Mouse (Mus musculus): ENCODE measurements around the gene Fam98b.

Gene Fam98b

DNA sequence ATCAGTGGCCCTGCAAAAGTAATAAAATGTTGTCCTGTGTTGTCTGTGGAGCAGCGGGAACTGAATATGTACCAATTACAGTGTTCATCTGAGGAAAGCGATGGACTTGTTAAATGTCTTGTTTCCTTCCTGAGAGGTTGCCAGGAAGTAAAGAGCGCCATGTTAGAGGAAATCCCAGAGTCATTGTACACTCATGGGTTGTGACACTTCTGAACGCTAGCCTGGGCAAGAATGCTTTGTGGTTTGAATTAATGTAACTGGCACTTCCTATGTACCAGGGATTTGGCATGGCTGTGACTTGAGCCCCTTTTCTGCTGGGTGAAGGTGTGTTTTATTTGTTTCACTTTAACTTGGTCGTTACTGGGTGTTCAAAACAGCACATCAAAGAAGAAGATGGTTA is 12.6 kb downstream of the Fam98b start:
- ChIA-PET POLR2A (no interaction called here), CTCF (interaction anchor here in 2 of 4 experiments (0.7 to 1.0 kb wide), 2 partner anchors 81 to 340 kb away, joined by 3 read pairs; partner anchors contain the start of gene Rasgrp1 (in 1 of the 2))

DNA sequence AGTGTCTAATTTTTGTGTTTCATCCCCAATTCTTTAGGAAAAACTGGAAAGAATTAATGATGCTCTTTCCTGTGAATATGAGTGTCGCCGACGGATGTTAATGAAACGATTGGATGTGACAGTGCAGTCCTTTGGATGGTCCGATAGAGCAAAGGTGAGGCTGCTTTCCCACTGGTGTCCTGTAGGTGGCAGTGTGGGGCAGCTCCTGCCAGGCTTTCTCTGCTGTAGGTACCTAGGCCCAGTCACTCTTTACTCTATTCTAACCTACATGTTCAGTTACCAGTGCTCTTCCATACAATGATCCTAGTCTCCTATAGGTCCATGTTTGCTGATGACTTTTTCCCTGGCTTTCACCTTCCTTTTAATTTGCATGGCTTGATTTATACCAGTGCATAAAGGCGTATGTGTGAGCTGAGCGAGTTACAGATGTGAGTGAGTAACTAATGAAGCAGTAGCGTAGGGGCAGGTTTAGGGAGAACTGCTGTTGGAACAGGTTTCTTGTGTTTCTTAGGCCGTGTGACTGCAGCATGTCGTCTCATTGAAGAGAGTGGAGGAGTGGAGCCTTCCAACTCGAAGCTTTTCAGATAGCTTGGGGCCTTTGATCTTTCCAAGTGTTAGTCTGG is 14.4 kb downstream of the Fam98b start:
- POLR2A ChIA-PET: interaction anchor here in 2 of 4 experiments (0.5 to 1.2 kb wide), 5 partner anchors 9 to 244 kb away, joined by 3 to 5 read pairs (median 3); no protein-coding TSS in a partner anchor

DNA sequence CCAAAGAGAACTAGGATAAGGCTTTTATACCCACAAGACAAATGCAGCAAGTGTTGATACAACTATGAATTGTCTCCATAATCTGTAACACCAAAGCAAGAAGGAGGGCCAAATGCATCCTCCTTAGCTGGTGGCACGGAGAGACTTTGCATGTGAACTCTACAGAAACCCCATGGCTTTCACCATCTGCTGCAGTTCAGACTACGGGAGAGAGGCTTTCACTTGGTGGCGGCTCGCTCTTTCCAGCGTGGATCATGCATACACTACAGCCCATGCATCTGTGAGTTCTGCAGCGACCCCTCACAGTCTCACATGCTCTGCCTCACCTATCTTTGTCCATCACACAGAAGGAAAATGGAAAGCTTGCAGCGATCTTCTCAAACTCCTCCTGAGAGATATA is 38.8 kb downstream of the Fam98b start:
- ChIA-PET POLR2A (no interaction called here), CTCF (no interaction called here)

More for the DNA sequence above, 14.4 kb downstream of the Fam98b start:
- CTCF ChIA-PET: interaction anchor here (0.5 to 2.2 kb wide), 33 partner anchors 8 to 425 kb away, joined by 3 to 9 read pairs (median 4); partner anchors contain the start of genes Fam98b (in 2 of the 4) and Rasgrp1 (in 1 of the 4)

DNA sequence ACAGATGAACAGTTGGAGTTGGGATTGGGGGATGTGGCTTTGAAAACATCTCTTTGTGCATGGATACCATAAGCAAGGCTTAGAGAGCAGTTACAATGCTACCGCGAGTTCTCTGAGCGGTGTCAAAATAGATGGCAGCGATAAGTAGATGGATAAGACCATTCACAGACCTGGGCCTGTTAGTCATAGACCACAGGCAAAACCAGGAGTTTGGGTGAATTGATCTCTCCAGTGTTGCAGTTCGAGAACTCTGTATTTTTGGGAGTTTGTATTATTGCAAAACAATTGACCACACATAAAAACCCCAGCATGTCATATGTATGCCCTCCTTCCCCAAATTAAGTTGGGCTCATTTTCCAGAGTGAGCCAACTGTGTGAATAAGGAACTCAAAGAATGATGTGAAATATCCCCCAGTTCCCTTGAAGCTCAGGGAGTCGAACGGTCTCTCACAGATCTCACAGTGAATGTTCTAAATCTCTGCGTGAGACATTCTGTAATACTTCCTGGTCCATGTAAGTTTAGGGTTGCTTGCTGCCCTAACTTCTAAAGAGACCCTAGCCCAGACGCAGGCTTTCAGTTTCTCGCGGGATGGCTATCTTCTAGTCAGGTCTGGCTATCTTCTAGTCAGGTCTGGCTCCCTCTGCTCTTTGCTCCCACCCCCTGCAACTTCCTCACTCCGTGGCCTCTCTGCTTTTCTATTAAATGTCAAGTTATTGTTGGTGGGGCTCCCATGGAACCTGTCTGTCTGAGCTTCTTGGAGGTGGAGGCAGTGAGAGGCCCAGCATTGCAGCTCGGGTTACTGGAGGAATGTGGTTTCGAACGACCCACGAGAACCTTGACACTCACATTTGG is 50.3 kb downstream of the Fam98b start:
- ChIA-PET CTCF (no interaction called here), POLR2A (interaction anchor here in 2 of 4 experiments (0.9 to 1.6 kb wide), 4 partner anchors 8 to 179 kb away, joined by 3 to 4 read pairs (median 3); no protein-coding TSS in a partner anchor)

DNA sequence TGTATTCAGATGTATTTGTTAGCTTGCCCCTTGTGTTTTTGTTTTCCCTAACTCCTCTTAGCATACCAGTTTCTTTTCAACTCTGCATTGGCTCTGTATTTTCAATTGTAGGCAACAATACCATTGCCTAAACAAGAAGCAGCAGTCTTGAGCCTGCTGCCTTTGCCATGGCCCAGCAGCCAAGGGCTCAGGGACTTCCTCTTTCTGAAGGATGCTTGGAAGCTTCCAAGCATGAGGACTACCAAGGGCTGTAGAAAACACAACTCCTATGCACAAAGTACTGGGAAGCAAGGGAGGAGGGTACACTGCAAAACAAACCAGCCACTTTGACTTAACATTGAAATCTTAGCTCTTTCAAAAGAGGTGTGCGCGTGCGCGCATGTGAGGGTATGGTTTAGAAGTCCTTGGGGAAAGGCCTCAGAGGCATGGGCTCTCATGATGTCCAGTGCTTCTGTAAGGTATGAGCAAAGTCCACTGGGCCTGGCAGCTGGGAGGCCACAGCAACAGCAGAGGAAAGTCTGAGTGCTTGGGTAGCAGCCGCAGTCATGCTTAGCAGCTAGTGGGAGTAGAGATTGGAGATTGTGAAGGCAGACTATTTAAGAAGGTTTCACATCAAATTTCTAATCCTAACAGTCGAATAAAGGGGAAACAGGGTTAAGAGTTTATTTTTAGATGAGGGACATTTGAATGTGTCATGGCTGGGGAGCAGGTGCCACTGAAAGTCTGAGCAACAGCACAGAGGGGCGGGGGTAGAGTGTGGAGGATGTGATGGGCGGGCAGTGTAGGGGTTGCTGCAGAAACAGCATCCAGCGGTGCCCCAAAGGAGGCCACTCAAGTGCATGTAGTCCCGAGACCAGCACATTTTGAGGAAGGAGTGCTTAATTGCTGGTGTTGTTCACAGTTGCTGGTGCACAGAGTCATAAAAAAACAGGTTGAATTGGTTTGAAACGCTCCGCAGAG is 54.1 kb downstream of the Fam98b start:
- CTCF ChIA-PET: interaction anchor here in 1 of 4 experiments (0.6 kb wide), 1 partner anchor 28 kb away, joined by 3 read pairs; no protein-coding TSS in a partner anchor
- POLR2A ChIA-PET: interaction anchor here in 1 of 4 experiments (0.6 to 0.8 kb wide), 2 partner anchors 13 to 127 kb away, joined by 3 read pairs; no protein-coding TSS in a partner anchor

DNA sequence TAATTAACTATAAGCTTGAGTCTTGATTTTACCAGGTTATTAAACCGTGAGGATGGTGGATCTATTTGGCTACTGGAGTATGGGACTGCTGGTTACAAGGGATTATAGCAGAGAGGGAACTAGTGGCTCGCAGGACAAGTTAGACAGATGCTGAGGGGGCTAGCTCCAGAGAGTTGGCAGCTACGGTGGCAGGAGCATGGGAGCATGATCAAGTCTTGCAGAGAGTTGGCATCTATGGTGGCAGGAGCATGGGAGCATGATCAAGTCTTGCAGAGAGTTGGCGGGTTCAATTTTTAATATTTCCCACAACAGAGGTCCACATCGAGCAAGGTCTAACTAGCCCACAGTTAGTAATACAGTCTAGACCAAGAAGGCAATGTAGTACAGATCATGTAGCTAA is 55.4 kb downstream of the Fam98b start:
- POLR2A ChIA-PET: no interaction called here
- CTCF ChIA-PET: no interaction called here

DNA sequence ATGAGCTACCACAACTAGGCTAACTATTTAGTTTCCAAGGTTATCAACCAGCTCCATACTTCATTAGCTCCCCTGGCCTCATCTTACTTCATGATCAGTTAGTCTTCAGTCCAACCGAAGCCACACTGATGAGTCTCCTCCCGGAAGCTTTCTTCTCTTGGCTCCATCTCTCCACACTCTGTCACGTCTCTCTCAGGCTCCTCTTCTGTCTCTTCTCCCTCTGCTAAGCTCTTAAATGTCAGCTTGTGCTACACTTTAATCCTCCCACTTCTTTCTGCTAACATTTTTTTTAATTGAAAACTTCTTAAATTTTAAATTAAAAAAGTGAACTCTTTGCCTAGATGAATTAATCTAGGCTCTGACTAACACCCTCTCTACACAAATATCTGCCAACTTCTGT is 58.4 kb downstream of the Fam98b start:
- CTCF ChIA-PET: no interaction called here
- POLR2A ChIA-PET: interaction anchor here in 1 of 4 experiments (1.5 kb wide), 1 partner anchor 8 kb away, joined by 3 read pairs; no protein-coding TSS in a partner anchor

DNA sequence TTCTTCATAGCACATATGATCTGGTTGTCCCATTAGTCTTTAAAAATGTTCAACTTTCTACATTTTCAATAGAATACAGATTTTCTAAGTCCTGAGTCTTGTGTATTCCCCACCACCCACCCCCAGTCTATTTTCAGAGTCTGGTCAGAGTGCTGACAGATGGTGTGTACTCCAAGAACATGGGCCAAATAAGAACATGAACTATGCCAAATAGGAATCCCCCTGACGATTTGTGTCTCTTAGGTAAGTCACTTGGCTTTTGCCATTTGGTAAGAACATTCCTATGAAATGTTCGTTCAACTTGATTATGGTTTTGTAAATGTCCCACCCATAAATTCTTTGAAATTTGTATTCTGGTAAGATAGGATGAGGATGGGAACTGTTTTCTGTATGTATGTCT is 59.5 kb downstream of the Fam98b start:
- ChIA-PET CTCF (no interaction called here), POLR2A (interaction anchor here in 1 of 4 experiments (1.5 kb wide), 1 partner anchor 9 kb away, joined by 3 read pairs; no protein-coding TSS in a partner anchor)

DNA sequence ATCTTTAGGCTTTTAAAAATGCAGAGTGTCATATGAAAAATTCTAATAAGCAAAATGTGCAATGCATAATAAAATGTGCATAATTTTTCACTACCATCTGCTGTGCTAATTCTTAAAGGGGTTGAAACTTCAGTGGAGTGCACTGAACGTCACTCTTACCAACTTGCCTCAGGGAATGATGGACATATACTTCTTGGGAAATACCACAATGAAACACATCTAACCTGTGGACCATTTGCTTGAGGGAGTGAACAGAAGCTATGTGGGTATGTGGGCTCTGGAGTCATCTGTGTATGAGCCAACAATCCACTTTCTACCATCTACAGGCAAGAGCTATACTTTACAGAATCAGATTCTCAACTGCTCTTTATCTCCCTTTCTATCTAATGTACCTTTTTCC is 61.8 kb downstream of the Fam98b start:
- ChIA-PET POLR2A (interaction anchor here in 1 of 4 experiments (1.3 kb wide), 1 partner anchor 10 kb away, joined by 3 read pairs; no protein-coding TSS in a partner anchor), CTCF (no interaction called here)

DNA sequence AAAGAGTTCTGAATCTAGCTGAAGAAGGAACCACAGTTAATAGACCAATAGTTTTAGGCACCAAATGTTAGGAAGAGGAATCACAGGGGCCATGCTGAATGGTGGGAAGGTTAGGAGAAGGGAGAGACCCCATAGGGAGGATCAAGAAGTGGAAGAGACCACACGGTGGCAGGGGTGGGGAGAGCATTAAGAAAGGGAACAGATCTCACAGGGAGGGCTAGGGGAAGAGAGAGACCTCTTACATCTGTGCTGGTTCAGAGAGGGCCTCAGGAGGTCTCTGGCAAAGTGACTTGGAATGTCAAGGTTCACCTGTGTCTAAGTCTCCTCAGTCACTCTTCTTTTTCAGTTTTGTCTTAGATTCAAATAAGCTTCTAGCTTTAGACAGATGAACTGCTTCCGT is 62.5 kb downstream of the Fam98b start:
- CTCF ChIA-PET: interaction anchor here in 1 of 4 experiments (0.6 kb wide), 1 partner anchor 24 kb away, joined by 5 read pairs; no protein-coding TSS in a partner anchor

DNA sequence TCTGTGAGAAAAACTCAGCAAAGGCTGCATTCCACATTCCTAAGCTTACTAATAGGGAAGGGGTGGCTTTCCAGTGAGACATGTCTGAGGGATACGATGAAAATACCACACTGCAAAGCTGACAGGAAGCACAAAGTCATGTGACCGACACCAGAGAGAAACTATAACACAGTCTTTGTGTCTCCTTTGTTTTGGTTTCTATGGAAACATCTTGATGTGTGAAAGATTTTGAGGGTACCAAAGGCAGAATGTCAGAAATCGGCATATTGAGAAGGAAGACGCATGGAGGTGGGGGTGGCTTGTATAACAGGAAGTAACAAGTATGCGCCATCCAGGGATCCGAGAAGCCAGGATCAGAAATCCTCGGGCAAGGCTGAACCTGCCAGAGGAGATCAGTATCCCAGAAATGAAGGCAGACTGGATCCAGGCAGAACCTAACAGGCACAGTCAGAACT is 62.9 kb downstream of the Fam98b start:
- POLR2A ChIA-PET: interaction anchor here in 2 of 4 experiments (0.6 to 1.3 kb wide), 3 partner anchors 9 to 342 kb away, joined by 3 to 4 read pairs (median 3); no protein-coding TSS in a partner anchor
- CTCF ChIA-PET: interaction anchor here in 1 of 4 experiments (0.6 kb wide), 1 partner anchor 23 kb away, joined by 5 read pairs; no protein-coding TSS in a partner anchor

More for the DNA sequence above, 62.5 kb downstream of the Fam98b start:
- POLR2A ChIA-PET: interaction anchor here in 1 of 4 experiments (1.2 to 1.3 kb wide), 2 partner anchors 9 to 342 kb away, joined by 3 to 4 read pairs; no protein-coding TSS in a partner anchor

DNA sequence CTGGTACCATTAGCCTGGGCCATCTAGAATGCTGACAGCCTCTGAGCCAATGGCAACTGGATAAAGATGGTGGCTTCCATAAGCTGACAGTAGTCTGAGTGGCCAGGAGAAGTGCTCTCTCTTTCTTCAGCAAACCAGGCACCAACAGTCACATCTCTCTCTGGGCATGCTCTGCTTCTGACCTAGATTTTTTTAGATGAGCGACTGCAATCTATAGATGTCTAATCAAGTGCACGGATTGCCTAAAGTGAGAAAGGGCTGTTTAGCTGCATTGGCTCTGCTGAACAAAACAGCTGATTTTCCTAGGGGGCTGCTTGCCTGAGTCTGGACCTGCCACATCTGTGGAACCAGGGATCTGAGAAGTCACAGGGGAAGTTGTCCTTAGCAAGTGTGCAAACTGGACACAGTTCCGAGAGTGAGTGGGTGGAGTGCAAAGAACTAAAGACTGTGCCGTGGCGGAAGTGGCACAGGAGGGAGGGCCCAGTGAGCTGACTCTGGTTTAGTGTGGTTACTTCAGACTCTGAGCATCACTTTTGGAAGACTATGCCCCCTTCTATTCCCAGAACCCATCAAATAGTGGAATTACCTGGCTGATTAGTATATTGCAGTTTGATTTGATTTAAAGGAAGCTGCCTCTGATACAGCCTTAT is 64.2 kb downstream of the Fam98b start:
- CTCF ChIA-PET: interaction anchor here in 1 of 4 experiments (0.5 kb wide), 1 partner anchor 123 kb away, joined by 3 read pairs; no protein-coding TSS in a partner anchor

DNA sequence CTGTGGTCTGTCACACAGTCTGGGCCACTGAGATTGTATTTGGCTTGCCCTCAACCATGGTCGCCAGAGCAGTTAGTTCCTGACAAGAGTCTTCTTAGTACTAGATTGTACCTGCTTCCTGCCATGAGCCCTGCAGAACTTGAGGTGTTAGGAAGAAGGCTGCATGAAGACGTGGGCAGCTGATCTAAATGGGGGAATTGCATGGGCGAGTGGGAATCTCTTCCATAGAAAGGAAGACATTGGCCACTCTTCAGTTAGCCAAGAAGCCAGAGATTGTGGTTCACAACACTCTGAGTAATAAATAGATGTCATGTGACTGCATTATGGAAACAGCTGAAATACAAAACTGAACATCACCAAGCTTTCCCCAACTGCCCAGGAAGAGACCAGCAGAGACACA is 69.5 kb downstream of the Fam98b start:
- CTCF ChIA-PET: interaction anchor here in 1 of 4 experiments (0.8 kb wide), 1 partner anchor 19 kb away, joined by 3 read pairs; no protein-coding TSS in a partner anchor
- POLR2A ChIA-PET: no interaction called here

More for the DNA sequence above, 64.2 kb downstream of the Fam98b start:
- POLR2A ChIA-PET: interaction anchor here in 2 of 4 experiments (0.9 to 1.0 kb wide), 2 partner anchors 13 to 18 kb away, joined by 3 read pairs; no protein-coding TSS in a partner anchor

Measured in embryonic stem cell, embryonic (primary cell).